Mouse (Mus musculus) bone marrow, adult 2 months (tissue): ENCODE data around the gene Slu7.

ENCODE experiments used
- CTCF ChIP-seq: fragments of 200-500 bp; IDR thresholded peaks from 2 replicates; pipeline ENCODE4 v1.5.1; 2011; ENCODE audit warnings: low read length, control low read depth; ENCODE audit not compliant: control insufficient read depth, insufficient read depth
- POLR2A ChIP-seq: fragments of 200-500 bp; IDR thresholded peaks from 2 replicates; pipeline ENCODE4 v1.6.1; 2011; ENCODE audit warnings: low read depth, mild to moderate bottlenecking, control low read depth, low read length, borderline replicate concordance; ENCODE audit not compliant: control insufficient read depth

DNA sequence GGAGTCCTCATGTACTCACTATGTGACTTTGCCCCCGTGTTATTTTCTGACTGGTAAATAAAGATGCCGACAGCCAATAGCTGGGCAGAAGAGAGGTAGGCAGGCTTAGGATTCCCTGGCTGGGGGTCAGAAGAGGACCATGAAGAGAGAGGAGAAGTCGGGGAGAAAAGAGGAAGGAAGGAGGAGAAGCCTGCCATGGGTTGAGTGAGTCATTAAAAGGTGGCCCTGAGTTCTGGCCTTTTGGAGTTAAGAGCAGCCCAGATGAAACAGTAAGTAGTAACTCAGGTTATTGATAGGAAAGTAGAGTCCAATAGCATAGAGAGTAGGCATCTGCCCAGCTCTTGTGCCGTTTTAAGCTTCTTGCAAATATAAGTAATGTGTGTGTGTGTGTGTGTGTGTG is 17.8 kb downstream of the Slu7 start:
- TF ChIP-seq CTCF (no peak), POLR2A (no peak)
